Comparison of ENCODE assay signal across 8 mouse cellular contexts in genomic region chr17:27908888-27909621, GRCm38 (mm10). TPM values are rescaled to one million over a fixed set of nuclear protein-coding genes. Genes with fewer than 3 reads are reported as not detected.
A peak's percentile ranks its signal among the peaks of the same experiment; 100 is the strongest.
DNase-seq lines count a peak whose midpoint lies in the region; ATAC-seq and TF ChIP-seq lines count a peak whose summit lies in the region.

Gene Anks1, plus strand, starts transcription at chr17:27909306.

- H3K4me2 ChIP-seq in forebrain, embryonic 16.5 days (ENCODE audit: low read length): peak within 1 kb of the TSS; percentile 98
- peak within 1 kb of the TSS; percentile 84 for H3K4me2 ChIP-seq in lung, postnatal 0 days (replicated peaks; ENCODE audit: low read depth, low read length)

- DNase-seq in G1E (ENCODE audit: low spot score): peak; percentile 87
- peak; percentile 87 for DNase-seq in cerebellum, adult 11-12 months
- DNase-seq in heart, postnatal 36 days: peak; percentile 88 to 92
- peak; percentile 72 for DNase-seq in layer of hippocampus, adult 9-11 months
- DNase-seq in lung, postnatal 0 days (ENCODE audit: low spot score): peak; percentile 91
- DNase-seq in ovary, postnatal 14 days (ENCODE audit: low spot score): peak; percentile 84
- peak; percentile 93 for DNase-seq in thymus, postnatal 14 days

- H3K9ac ChIP-seq in forebrain, embryonic 16.5 days (replicated peaks; ENCODE audit: low read depth, low read length): peak within 1 kb of the TSS; percentile 83
- H3K9ac ChIP-seq in lung, postnatal 0 days (replicated peaks; ENCODE audit: low read depth): peak within 1 kb of the TSS; percentile 90

- WGBS in forebrain, embryonic 16.5 days: under 1% methylated on average over 70 of the region's 78 CpGs
- WGBS in lung, postnatal 0 days: under 1% methylated on average over 50 of the region's 78 CpGs

- intact Hi-C loops in heart, postnatal 36 days (cut with DNase I): loop anchor here (2.0 to 5.0 kb wide), 5 partner anchors 62 to 253 kb away; no protein-coding TSS in a partner anchor

- H3K27me3 ChIP-seq in G1E (ENCODE audit: insufficient read depth, low read length): no peaks in the 10 kb centered on the region
- H3K27me3 ChIP-seq in forebrain, embryonic 16.5 days (replicated peaks; ENCODE audit: control insufficient read depth, insufficient read depth, low read length): no peaks in the 10 kb centered on the region
- no peaks in the 10 kb centered on the region for H3K27me3 ChIP-seq in lung, postnatal 0 days (replicated peaks; ENCODE audit: insufficient read depth, low read length)

- peak; percentile 52; the same call in 1 of the 2 replicates for ATAC-seq in G1E (ENCODE audit: extremely low read depth, insufficient number of reproducible peaks, low FRiP score, poor library complexity, severe bottlenecking)
- ATAC-seq in forebrain, embryonic 16.5 days: peak; percentile 88
- peak; percentile 87 for ATAC-seq in lung, postnatal 0 days

- peaks cover 40% of the 10 kb centered on the region for H3K4me1 ChIP-seq in G1E (ENCODE audit: insufficient read depth, low read depth, low read length)
- H3K4me1 ChIP-seq in forebrain, embryonic 16.5 days (replicated peaks; ENCODE audit: control insufficient read depth, insufficient read depth, low read length): peaks cover 42% of the 10 kb centered on the region
- H3K4me1 ChIP-seq in lung, postnatal 0 days (ENCODE audit: insufficient read depth, low read depth, low read length): peaks cover 5% of the 10 kb centered on the region

- H3K36me3 ChIP-seq in G1E (replicated peaks): peaks cover 31% of the 10 kb centered on the region
- no peaks in the 10 kb centered on the region for H3K36me3 ChIP-seq in forebrain, embryonic 16.5 days (ENCODE audit: control insufficient read depth, insufficient read depth)
- H3K36me3 ChIP-seq in lung, postnatal 0 days (ENCODE audit: insufficient read depth, low read length): no peaks in the 10 kb centered on the region

- H3K27ac ChIP-seq in forebrain, embryonic 16.5 days (ENCODE audit: low read length): peak within 1 kb of the TSS; percentile 82
- peak within 1 kb of the TSS; percentile 93 for H3K27ac ChIP-seq in lung, postnatal 0 days (ENCODE audit: low read length)

- H3K4me3 ChIP-seq in G1E (ENCODE audit: low read depth, low read length): peak within 1 kb of the TSS; percentile 95
- H3K4me3 ChIP-seq in forebrain, embryonic 16.5 days (replicated peaks; ENCODE audit: low read length): peak within 1 kb of the TSS; percentile 64
- peak within 1 kb of the TSS; percentile 88 for H3K4me3 ChIP-seq in lung, postnatal 0 days (ENCODE audit: low read depth, low read length)

- TF ChIP-seq EP300 in lung, postnatal 0 days (IDR thresholded peaks at IDR 0.05): no peak

- H3K9me3 ChIP-seq in G1E (replicated peaks): no peaks in the 10 kb centered on the region
- H3K9me3 ChIP-seq in forebrain, embryonic 16.5 days (ENCODE audit: control insufficient read depth, low read length): no peaks in the 10 kb centered on the region
- H3K9me3 ChIP-seq in lung, postnatal 0 days (ENCODE audit: low read length): no peaks in the 10 kb centered on the region

- no peak for TF ChIP-seq CTCF in G1E (IDR thresholded peaks at IDR 0.05; ENCODE audit: low read depth, low read length)
- TF ChIP-seq CTCF in lung, postnatal 0 days (IDR thresholded peaks at IDR 0.05): no peak

RNA-seq across cellular contexts. Expression of gene Anks1, which starts in this region (rescaled TPM):
- total RNA-seq in G1E (2014; fragmentation: Nextera tagmentation): 11.9 and 13.3 TPM in 2 replicates
- 5.8 and 6.6 TPM in 2 replicates for total RNA-seq in G1E (2017)
- polyA plus RNA-seq in G1E (2012): 9.6 and 10.1 TPM in 2 replicates
- polyA plus RNA-seq in forebrain, embryonic 16.5 days (2015; fragmentation: Nextera tagmentation; extraction: Ambion mirVana): 27.8 and 36.5 TPM in 2 replicates
- total RNA-seq in heart, postnatal 36 days (2021): 10 to 100 TPM; 54.3 to 54.6 TPM
- polyA plus RNA-seq in lung, postnatal 0 days (2015; fragmentation: Nextera tagmentation; extraction: Ambion mirVana): 25.4 and 25.5 TPM in 2 replicates

Comparison
In these comparisons a context has a peak if more than half of its experiments do, and no peak if none do; other contexts are left out.
1. Peak in every context shown above with its lines: DNase-seq, ATAC-seq, H3K4me3 ChIP-seq and H3K27ac ChIP-seq.